Mouse (Mus musculus) heart, adult 2 months (tissue): ENCODE results near the gene Pcbp1.

Experiments used
- CTCF ChIP-seq: fragments of 200-600 bp; IDR thresholded peaks from 2 replicates; pipeline ENCODE4 v1.8.1; 2022; ENCODE audit warnings: antibody characterized with exemption, mild to moderate bottlenecking, moderate library complexity
- EP300 ChIP-seq: fragments of 200-500 bp; IDR thresholded peaks from 2 replicates; pipeline ENCODE4 v1.6.1; 2011; ENCODE audit warnings: low read depth, low read length, control low read depth; ENCODE audit not compliant: insufficient read depth
- POLR2A ChIP-seq: fragments of 200-500 bp; IDR thresholded peaks from 2 replicates; pipeline ENCODE4 v1.6.1; 2011; ENCODE audit warnings: mild to moderate bottlenecking, low read depth, low read length, control low read depth; ENCODE audit not compliant: insufficient read depth

- TF ChIP-seq EP300 (no peak), CTCF (no peak), POLR2A (no peak)
Measured at GRCm38 (mm10) chr6:86547228-86547755, 21.2 kb upstream of the Pcbp1 start.
